Mouse (Mus musculus) ES-Bruce4 (cell line): ENCODE measurements around the gene Plcb3. TPM values are rescaled to one million over a fixed set of nuclear protein-coding genes. Genes with fewer than 3 reads are reported as not detected.

Experiments
- H3K27ac ChIP-seq: 2 replicates; pipeline ENCODE4 v1.5.1; 2012; ENCODE audit warnings: low read length, inconsistent platforms; ENCODE audit not compliant: insufficient read depth
- H3K27me3 ChIP-seq: 2 replicates; pipeline ENCODE4 v1.6.1; 2012; ENCODE audit warnings: mild to moderate bottlenecking, low read length, inconsistent platforms; ENCODE audit not compliant: control insufficient read depth, poor library complexity, insufficient read depth, severe bottlenecking
- H3K36me3 ChIP-seq: 2 replicates; pipeline ENCODE4 v1.6.1; 2012; ENCODE audit warnings: inconsistent platforms, mild to moderate bottlenecking, low read length, moderate library complexity; ENCODE audit not compliant: control insufficient read depth, poor library complexity, insufficient read depth, severe bottlenecking
- H3K4me1 ChIP-seq: one replicate; pipeline ENCODE4 v1.8.1; 2011; ENCODE audit warnings: low read length; ENCODE audit not compliant: control insufficient read depth, insufficient read depth
- H3K4me3 ChIP-seq: 2 replicates; pipeline ENCODE4 v1.5.1; 2011; ENCODE audit warnings: low read depth, mild to moderate bottlenecking, low read length
- H3K9ac ChIP-seq: 2 replicates; pipeline ENCODE4 v1.6.1; 2012; ENCODE audit warnings: low read depth, mild to moderate bottlenecking, inconsistent platforms; ENCODE audit not compliant: poor library complexity, severe bottlenecking
- H3K9me3 ChIP-seq: replicated peaks from 2 replicates; pipeline ENCODE4 v1.6.1; 2012; ENCODE audit warnings: mild to moderate bottlenecking, low read length, inconsistent platforms; ENCODE audit not compliant: control insufficient read depth, poor library complexity, insufficient read depth, severe bottlenecking
- CTCF ChIP-seq: IDR thresholded peaks from one replicate; pipeline ENCODE4 v1.8.1; 2011; ENCODE audit warnings: low read depth, low read length
- EP300 ChIP-seq: IDR thresholded peaks from 2 replicates; pipeline ENCODE4 v1.6.1; 2011; ENCODE audit warnings: low read depth, low read length; ENCODE audit not compliant: insufficient read depth
- POLR2A ChIP-seq: IDR thresholded peaks from one replicate; pipeline ENCODE4 v1.8.1; 2011; ENCODE audit warnings: low read length; ENCODE audit not compliant: insufficient read depth
- polyA plus RNA-seq: library from polyadenylated mRNA; stranded (reverse); fragments of >200 nt; gene quantifications from 2 replicates; pipeline ENCODE4 v1.2.4, GENCODE M21; 2011; ENCODE audit warnings: low read depth; ENCODE audit not compliant: missing spikeins, insufficient read depth, insufficient read length

Plcb3 gene
- polyA plus RNA-seq, 1 experiment: 42.4 TPM

DNA sequence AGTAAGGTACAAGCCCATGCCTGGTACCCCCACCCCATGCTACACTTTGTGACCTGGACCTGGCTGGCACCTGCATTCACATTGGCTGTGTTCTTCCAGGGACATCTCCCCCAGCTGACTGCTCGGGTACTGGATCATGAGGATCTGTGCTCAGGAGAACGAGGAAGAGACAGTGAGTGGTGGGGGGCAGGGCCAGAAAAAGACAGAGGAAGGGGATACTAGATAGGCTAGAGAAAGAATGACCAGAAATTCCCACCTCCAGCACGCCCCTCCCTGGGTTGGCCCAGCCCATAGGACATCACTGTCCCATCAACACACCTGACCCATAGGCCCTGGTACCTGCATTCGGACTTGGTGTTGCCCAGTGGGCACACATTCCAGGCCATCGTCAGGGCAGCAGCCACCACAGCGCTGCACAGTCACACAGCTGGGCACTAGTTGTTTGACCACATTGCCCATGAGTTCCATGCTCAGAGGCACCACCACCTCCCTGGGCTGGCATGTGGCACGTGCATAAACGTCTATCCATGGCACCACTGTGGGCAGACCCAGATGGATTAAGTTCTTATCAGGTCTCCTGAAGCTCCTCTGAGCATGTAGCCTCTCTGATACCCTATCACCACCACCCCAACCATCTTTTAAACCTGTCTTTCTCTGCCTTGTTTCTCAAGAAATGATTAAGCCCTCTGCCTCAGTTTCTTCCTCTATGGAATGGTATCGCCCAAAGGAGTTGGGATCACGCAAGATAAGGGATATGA, 9.9 kb upstream of the Plcb3 start:
- Histone ChIP-seq H3K4me3 (peak overlapping the region; percentile 5), H3K9me3 (no peaks in the 10 kb centered on the region), H3K36me3 (peaks cover 12% of the 10 kb centered on the region; the same call in 1 of the 2 replicates), H3K27me3 (no peaks in the 10 kb centered on the region), H3K4me1 (no peaks in the 10 kb centered on the region), H3K27ac (no peak overlapping the region), H3K9ac (peak overlapping the region; percentile 91)
- TF ChIP-seq EP300 (no peak), CTCF (no peak), POLR2A (no peak)

DNA sequence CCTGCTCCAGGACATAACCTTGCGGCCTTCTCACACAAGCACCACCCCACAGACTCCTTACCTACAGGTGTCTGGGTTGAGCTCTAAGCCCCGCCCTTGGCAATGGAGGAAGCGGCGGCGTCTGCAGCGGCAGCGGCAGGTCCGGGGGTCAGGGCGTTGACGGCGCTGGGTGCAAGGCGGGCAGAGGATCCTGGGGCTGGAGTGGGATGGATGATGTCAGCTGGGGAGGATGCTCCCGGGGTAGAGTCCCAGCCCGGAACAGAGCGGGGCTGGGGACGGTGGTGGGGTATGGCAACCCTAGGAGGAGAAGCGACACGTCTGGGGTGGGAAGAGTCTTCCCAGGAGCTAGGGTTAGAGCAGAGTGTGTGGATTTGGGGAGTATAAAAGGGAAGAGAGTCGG, 9.0 kb upstream of the Plcb3 start:
- H3K4me3 ChIP-seq: peak overlapping the region; percentile 40
- peaks cover 12% of the 10 kb centered on the region; the same call in 1 of the 2 replicates for H3K36me3 ChIP-seq
- H3K27ac ChIP-seq: no peak overlapping the region
- H3K9me3 ChIP-seq: no peaks in the 10 kb centered on the region
- no peaks in the 10 kb centered on the region for H3K27me3 ChIP-seq
- no peaks in the 10 kb centered on the region for H3K4me1 ChIP-seq
- no peak for TF ChIP-seq CTCF
- peak overlapping the region; percentile 25; the same call in 1 of the 2 replicates for H3K9ac ChIP-seq

DNA sequence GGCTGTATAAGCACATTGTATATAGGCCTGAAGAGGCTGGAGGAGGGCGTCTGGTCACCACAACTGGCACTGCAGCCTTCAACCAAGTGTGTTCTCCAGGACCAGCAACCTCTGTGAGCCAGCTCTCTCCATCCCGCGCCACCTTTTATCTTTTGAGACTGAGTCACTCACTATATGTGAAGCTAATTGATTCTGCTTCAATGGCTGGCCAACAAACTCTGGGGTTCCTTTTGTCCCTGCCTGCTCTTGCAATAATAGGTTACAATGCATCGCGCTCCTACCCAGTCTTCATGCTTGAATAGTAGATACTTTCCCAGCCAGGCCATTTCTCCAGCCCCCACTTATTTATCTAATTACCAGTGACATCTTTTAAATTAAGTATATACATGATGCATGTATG, 7.4 kb upstream of the Plcb3 start:
- H3K9ac ChIP-seq: no peak overlapping the region
- no peak overlapping the region for H3K27ac ChIP-seq
- no peaks in the 10 kb centered on the region for H3K27me3 ChIP-seq
- H3K4me3 ChIP-seq: no peak overlapping the region
- no peak for TF ChIP-seq EP300
- H3K9me3 ChIP-seq: no peaks in the 10 kb centered on the region
- H3K4me1 ChIP-seq: no peaks in the 10 kb centered on the region
- H3K36me3 ChIP-seq: peaks cover 12% of the 10 kb centered on the region; the same call in 1 of the 2 replicates

DNA sequence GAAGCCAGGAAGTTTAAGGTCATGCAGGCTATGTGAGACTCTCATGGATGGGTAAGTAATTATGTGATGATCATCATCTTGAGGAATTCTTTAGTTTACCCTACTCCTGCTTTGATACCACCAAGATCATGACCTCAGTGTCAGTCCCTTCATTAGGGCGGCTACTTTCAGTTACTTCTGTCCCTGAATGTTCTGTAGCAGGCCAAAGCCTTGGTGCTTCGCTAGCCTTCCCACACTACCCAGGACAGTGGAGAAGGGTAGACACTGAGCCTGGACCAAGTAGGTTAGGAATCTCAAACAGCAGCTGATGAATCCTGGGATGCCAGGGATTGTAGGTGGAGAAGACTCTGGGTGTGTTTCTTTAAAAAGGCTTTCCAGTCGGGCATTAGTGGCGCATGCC, 5.2 kb upstream of the Plcb3 start:
- Histone ChIP-seq H3K4me3 (no peak overlapping the region), H3K9ac (no peak overlapping the region), H3K27me3 (no peaks in the 10 kb centered on the region), H3K36me3 (peaks cover 26% of the 10 kb centered on the region), H3K27ac (no peak overlapping the region), H3K4me1 (no peaks in the 10 kb centered on the region), H3K9me3 (no peaks in the 10 kb centered on the region)
- TF ChIP-seq EP300: no peak
- TF ChIP-seq CTCF: no peak
- no peak for TF ChIP-seq POLR2A

DNA sequence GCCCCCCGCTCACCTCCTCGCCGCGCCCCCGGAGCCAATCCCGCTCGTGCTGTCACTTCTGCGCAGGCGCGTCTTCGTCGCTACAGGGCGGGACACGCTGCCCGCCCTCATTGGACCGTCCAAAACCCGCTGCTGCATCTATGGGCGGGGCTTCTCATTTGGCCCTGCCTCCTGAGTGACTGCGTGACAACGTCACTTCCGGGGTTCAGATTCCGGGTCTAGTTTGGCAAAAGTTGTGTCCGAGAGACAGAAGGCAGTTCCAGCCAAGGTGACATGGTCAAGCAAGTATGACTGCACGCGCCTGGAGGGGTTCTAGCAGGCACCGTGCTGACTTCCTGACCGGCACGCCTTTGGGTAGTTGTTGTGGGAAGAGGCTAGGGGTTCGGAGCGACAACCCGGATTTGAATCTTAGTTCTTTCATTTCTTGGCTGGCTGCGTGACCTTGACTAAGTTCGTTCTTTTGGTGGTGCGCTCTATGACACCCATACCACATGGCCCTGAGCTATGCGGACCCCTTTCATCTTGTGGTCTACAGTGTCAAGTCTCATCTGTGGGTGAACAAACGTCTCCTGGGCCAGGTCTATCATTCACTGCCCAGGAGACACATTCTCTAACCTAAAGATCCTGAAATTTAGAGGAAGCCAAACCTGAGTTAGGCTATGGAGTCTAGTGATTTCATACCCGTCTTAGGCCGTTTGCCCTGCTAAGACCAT, 4.3 kb upstream of the Plcb3 start, which contains the start of gene Fkbp2:
TSS of gene Fkbp2 (minus strand) at position 121 of the 713 bp plus-strand sequence.
- peak within 1 kb of the TSS; percentile 59 for H3K9ac ChIP-seq
- peak within 1 kb of the TSS; percentile 12; the same call in 1 of the 2 replicates for H3K27ac ChIP-seq
- H3K36me3 ChIP-seq: peaks cover 26% of the 10 kb centered on the region
- H3K4me1 ChIP-seq: no peaks in the 10 kb centered on the region
- H3K4me3 ChIP-seq: peak within 1 kb of the TSS; percentile 85
- no peaks in the 10 kb centered on the region for H3K27me3 ChIP-seq
- TF ChIP-seq CTCF (no peak), EP300 (no peak)
- no peaks in the 10 kb centered on the region for H3K9me3 ChIP-seq

DNA sequence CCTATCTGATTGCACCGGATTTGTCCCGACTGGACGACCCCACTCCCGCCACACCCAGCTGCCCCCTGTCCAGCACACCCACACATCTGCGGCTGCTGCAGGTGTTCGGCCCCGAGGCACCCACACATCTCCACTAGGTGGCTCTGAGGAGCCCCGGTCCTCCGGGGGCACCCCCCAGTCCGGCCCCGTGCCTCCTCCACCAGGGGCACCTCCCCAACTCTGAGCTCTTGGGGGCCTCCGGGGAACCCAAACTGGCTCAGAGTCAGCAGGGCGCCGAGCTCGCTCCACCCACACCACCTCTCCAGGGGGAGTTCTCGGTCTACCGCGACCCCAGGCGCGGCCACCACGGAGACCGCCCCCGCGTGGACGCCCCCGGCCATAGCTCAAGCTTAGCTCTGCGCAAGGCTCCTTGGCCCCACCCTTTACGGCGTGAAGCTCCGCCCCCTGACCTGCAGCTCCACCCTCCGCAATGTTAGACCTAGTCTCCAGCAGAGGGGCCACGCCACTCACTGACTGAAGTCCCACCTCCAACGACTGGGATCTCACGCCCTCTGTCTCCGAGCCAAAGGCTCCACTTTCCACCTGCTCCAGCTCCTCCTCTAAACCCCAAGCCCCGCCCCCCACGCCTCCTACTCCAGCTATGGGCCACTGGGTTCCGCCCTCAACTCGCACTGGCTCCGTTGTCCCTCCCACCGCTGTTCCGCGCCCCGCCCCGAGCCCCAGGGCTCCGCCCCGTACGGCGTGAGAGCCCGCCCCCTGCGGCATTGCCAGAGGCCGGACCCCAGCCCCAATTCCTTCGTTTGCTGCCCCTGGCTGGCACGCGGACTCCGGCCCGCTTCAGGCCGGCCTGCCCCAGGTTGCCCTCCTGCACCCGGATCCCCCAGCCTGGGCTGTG, 3.5 kb upstream of the Plcb3 start:
- H3K36me3 ChIP-seq: peaks cover 24% of the 10 kb centered on the region
- H3K4me3 ChIP-seq: peak overlapping the region; percentile 65
- H3K27ac ChIP-seq: no peak overlapping the region
- H3K9me3 ChIP-seq: no peaks in the 10 kb centered on the region
- TF ChIP-seq POLR2A: no peak
- TF ChIP-seq CTCF: peak; percentile 52
- H3K4me1 ChIP-seq: no peaks in the 10 kb centered on the region
- H3K27me3 ChIP-seq: no peaks in the 10 kb centered on the region
- peak overlapping the region; percentile 59 for H3K9ac ChIP-seq
